Mouse (Mus musculus): ENCODE data around the gene Cdc42bpb. TPM values are rescaled to one million over a fixed set of nuclear protein-coding genes. Genes with fewer than 3 reads are reported as not detected.
A peak's percentile ranks its signal among the peaks of the same experiment; 100 is the strongest.

The Cdc42bpb gene
- total and polyA plus RNA-seq, 3 experiments, result 55.3 to 105 (median 58.5) TPM

DNA sequence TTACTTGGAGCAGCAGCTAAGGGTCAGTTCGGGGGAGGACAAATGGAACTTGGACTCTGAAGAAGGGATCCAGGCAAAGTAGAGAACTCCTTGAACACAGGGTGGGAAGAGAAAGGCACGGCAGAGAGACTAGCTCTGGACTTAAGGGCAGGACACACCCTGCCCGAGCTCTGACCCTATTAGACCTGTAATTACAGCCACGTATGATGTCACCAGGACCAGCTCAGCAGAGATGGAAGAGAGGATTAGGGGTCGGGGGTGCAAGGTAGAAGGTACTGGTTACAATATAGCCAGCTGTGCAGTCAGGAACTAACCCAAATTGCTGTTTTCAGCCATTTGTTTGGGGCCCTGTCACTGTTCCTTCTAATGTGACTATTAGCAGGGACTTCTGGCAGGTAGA, 45.3 kb upstream of the Cdc42bpb start:
- no peak for DNase-seq
- Histone ChIP-seq H3K4me3 (no peak overlapping the region), H3K27ac (no peak overlapping the region), H3K27me3 (ENCODE audit: control insufficient read depth, insufficient read depth, low read length) (no peaks in the 10 kb centered on the region), H3K4me1 (ENCODE audit: control insufficient read depth, insufficient read depth, low read length) (peaks cover 4% of the 10 kb centered on the region), H3K79me2 (replicated peaks; ENCODE audit: control insufficient read depth, insufficient read depth, low read length) (no peaks in the 10 kb centered on the region), H3K9ac (ENCODE audit: low read depth, low read length) (no peak overlapping the region), H3K36me3 (ENCODE audit: control insufficient read depth, insufficient read depth, low read length) (no peaks in the 10 kb centered on the region)
- intact Hi-C loops (cut with DNase I), result no loop called here
- TF ChIP-seq EP300 (IDR thresholded peaks at IDR 0.05; ENCODE audit: insufficient read depth, low read depth, low read length) (no peak), POLR2A (IDR thresholded peaks at IDR 0.05; ENCODE audit: insufficient read depth, low read depth, low read length) (no peak), CTCF (IDR thresholded peaks at IDR 0.05) (no peak)
- WGBS, result 80% methylated on average over 5 of the region's 5 CpGs

DNA sequence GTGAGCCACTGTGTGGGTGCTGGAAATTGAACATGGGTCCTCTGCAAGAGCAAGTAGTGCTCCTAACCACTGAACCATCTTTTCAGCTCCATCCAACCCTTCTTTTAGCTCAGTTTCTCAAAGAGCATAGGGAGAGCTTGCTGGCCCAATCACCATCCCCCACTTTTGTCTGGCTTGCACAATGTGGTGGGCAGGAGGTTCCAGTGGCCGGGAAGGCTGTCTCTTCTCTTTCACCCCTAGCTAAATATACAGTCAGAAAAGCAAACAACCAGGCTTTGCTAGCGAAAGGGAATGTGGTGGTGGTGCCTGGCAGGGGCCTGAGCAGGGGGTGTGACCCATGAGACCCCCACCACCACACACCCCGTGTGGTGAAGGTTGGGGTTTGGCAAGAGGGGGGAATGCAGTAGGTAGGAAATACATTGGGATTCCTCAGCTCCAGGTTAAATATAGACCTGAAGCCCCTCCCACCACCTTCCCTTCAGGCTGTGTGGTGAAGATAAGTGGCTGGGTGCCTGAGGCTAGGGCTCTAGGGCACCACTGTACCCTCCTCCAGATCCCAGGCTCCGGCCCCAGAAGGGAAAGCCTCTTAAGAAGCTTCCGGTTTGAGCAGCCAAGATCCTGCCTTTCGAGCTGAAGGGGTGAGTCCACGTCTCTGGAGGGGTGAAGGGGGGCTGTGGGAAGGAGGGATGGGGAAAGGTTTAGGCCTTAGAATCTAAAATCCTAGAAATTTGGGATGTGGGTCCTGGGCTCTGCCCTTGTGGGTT, 43.6 kb upstream of the Cdc42bpb start:
- no peaks in the 10 kb centered on the region for H3K36me3 ChIP-seq (ENCODE audit: control insufficient read depth, insufficient read depth, low read length)
- H3K4me1 ChIP-seq (ENCODE audit: control insufficient read depth, insufficient read depth, low read length), result peaks cover 5% of the 10 kb centered on the region
- no peak for TF ChIP-seq POLR2A (IDR thresholded peaks at IDR 0.05; ENCODE audit: insufficient read depth, low read depth, low read length)
- TF ChIP-seq CTCF (IDR thresholded peaks at IDR 0.05), result no peak
- no peak for TF ChIP-seq EP300 (IDR thresholded peaks at IDR 0.05; ENCODE audit: insufficient read depth, low read depth, low read length)
- 34% methylated on average over 7 of the region's 7 CpGs for WGBS
- no peak overlapping the region for H3K27ac ChIP-seq
- no peak overlapping the region for H3K9ac ChIP-seq (ENCODE audit: low read depth, low read length)
- DNase-seq, result no peak
- intact Hi-C loops (cut with DNase I), result no loop called here
- H3K4me3 ChIP-seq, result no peak overlapping the region
- no peaks in the 10 kb centered on the region for H3K27me3 ChIP-seq (ENCODE audit: control insufficient read depth, insufficient read depth, low read length)
- no peaks in the 10 kb centered on the region for H3K79me2 ChIP-seq (replicated peaks; ENCODE audit: control insufficient read depth, insufficient read depth, low read length)

DNA sequence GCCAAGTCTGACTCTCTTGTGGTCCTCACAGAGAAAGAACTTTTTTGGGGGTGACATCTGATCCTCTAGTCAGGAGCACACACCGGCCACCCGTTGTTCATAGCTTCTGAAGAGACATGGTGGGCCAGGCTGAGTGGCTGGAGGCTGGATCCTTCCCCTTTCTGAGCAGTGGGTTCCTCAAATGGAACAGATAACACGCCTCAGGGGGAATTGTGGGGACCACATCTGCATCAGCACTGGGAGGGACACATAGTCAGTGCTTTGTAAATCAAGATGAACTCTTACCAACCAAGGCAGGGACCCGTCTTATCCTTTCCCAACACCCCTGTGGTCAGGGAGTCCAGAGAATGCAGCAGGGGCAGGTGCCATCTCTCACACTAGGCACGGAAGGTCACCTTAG, 42.4 kb upstream of the Cdc42bpb start:
- Histone ChIP-seq H3K36me3 (ENCODE audit: control insufficient read depth, insufficient read depth, low read length) (no peaks in the 10 kb centered on the region), H3K9ac (ENCODE audit: low read depth, low read length) (no peak overlapping the region), H3K79me2 (replicated peaks; ENCODE audit: control insufficient read depth, insufficient read depth, low read length) (no peaks in the 10 kb centered on the region), H3K27ac (no peak overlapping the region), H3K27me3 (ENCODE audit: control insufficient read depth, insufficient read depth, low read length) (no peaks in the 10 kb centered on the region), H3K4me1 (ENCODE audit: control insufficient read depth, insufficient read depth, low read length) (peaks cover 5% of the 10 kb centered on the region), H3K4me3 (no peak overlapping the region)
- intact Hi-C loops (cut with DNase I), result no loop called here
- no peak for DNase-seq
- TF ChIP-seq POLR2A (IDR thresholded peaks at IDR 0.05; ENCODE audit: insufficient read depth, low read depth, low read length), result no peak
- WGBS, result 84% methylated on average over 5 of the region's 5 CpGs

DNA sequence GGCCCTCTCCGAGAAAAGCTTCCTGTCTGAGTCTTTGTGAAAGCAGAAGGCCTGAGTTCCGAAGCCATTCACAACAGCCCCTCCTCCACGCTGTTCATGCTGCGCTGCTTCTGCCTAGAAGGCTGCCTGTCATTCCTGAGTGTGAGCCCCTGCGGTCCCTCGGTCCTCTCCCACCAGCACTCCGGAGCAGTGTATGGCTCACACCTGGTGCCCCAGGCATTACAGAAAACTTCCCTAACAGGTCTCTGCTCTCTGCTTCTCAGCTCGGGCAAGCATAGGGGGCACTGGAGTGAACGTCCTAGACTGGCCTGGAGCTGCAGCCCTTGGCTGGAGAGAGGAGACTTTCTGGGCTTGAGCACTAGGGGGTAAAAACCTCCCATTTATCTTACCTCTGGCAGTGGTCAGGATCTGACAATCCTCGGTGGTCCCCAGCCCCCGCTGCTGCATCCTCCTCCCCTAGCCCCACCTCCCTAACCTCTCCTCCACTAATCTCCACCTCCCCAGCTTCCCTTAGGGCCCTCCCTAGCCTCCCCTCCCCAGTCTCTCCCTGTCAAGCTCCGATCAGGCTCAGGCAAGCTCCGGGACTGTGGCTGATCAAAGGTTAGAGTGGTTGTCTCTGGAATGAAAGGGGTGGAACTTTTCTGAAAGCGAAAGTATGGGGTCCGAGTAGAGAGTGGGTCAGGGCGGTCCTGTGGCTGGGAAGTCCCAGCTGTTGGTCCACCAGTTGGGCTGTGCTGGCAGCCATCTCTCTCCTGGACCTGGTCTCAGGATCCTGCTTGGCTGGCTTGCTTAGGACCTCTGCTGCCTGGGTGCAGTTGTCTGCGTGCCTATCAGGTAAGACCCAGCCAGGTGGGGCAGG, 39.6 kb upstream of the Cdc42bpb start, which contains the start of gene Exoc3l4:
TSS of gene Exoc3l4 (plus strand) at position 97 of the 859 bp plus-strand sequence.
- DNase-seq, result peak; percentile 43 to 55
- no peaks in the 10 kb centered on the region for H3K79me2 ChIP-seq (replicated peaks; ENCODE audit: control insufficient read depth, insufficient read depth, low read length)
- intact Hi-C loops (cut with DNase I), result no loop called here
- H3K4me1 ChIP-seq (ENCODE audit: control insufficient read depth, insufficient read depth, low read length), result peaks cover 6% of the 10 kb centered on the region
- no peak within 1 kb of the TSS; the same call in 1 of the 2 replicates for H3K27ac ChIP-seq
- H3K4me3 ChIP-seq, result peak within 1 kb of the TSS; percentile 46
- no peaks in the 10 kb centered on the region for H3K36me3 ChIP-seq (ENCODE audit: control insufficient read depth, insufficient read depth, low read length)
- peak within 1 kb of the TSS; percentile 9 for H3K9ac ChIP-seq (ENCODE audit: low read depth, low read length)
- 8% methylated on average over 17 of the region's 17 CpGs for WGBS
- no peaks in the 10 kb centered on the region for H3K27me3 ChIP-seq (ENCODE audit: control insufficient read depth, insufficient read depth, low read length)
- TF ChIP-seq EP300 (IDR thresholded peaks at IDR 0.05; ENCODE audit: insufficient read depth, low read depth, low read length), result no peak
- TF ChIP-seq POLR2A (IDR thresholded peaks at IDR 0.05; ENCODE audit: insufficient read depth, low read depth, low read length), result 0 out of 2 replicates have a peak, but pooled peaks have one; percentile 25

DNA sequence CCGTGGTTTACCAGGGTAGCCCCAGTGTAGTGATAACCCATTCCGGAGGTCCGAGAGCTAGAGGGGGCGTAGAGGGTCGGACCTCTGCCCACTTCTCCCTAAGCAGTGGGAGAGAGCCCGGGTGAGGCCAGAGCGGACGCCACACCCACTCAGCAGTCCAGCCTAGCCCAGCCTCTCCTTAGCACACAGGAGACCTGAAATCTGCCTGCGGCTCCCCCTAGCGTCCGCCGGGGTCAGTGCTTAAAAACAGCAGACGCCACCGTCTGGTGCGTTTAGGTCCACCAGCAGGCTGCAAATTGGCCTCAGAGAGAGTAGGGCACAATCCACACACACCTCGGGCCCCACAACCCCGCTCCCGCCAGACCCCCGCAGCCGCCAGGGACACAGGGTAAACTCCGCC, 35.8 kb upstream of the Cdc42bpb start:
- peak overlapping the region; percentile 29 for H3K9ac ChIP-seq (ENCODE audit: low read depth, low read length)
- TF ChIP-seq CTCF (IDR thresholded peaks at IDR 0.05) (peak; percentile 98; the same call in 1 of the 2 replicates), EP300 (IDR thresholded peaks at IDR 0.05; ENCODE audit: insufficient read depth, low read depth, low read length) (peak; percentile 72; the same call in 1 of the 2 replicates), POLR2A (IDR thresholded peaks at IDR 0.05; ENCODE audit: insufficient read depth, low read depth, low read length) (no peak)
- no peaks in the 10 kb centered on the region for H3K79me2 ChIP-seq (replicated peaks; ENCODE audit: control insufficient read depth, insufficient read depth, low read length)
- H3K4me3 ChIP-seq, result peak overlapping the region; percentile 56
- peak overlapping the region; percentile 74 for H3K27ac ChIP-seq
- H3K36me3 ChIP-seq (ENCODE audit: control insufficient read depth, insufficient read depth, low read length), result no peaks in the 10 kb centered on the region
- 1% methylated on average over 21 of the region's 21 CpGs for WGBS
- H3K27me3 ChIP-seq (ENCODE audit: control insufficient read depth, insufficient read depth, low read length), result no peaks in the 10 kb centered on the region
- peaks cover 6% of the 10 kb centered on the region for H3K4me1 ChIP-seq (ENCODE audit: control insufficient read depth, insufficient read depth, low read length)
- peak; percentile 90 to 92 for DNase-seq
- intact Hi-C loops (cut with DNase I), result loop anchor here (1.0 to 5.0 kb wide), 3 partner anchors 12 to 141 kb away; partner anchors contain the start of gene Amn

Data from heart, adult 2 months (tissue).